Mouse (Mus musculus): ENCODE measurements around the gene Glipr1. TPM values are rescaled to one million over a fixed set of nuclear protein-coding genes. Genes with fewer than 3 reads are reported as not detected.

Gene Glipr1
- 0.71 and 1.9 TPM in 2 replicates for polyA plus RNA-seq (2015; fragmentation: Nextera tagmentation; extraction: Ambion mirVana)

DNA sequence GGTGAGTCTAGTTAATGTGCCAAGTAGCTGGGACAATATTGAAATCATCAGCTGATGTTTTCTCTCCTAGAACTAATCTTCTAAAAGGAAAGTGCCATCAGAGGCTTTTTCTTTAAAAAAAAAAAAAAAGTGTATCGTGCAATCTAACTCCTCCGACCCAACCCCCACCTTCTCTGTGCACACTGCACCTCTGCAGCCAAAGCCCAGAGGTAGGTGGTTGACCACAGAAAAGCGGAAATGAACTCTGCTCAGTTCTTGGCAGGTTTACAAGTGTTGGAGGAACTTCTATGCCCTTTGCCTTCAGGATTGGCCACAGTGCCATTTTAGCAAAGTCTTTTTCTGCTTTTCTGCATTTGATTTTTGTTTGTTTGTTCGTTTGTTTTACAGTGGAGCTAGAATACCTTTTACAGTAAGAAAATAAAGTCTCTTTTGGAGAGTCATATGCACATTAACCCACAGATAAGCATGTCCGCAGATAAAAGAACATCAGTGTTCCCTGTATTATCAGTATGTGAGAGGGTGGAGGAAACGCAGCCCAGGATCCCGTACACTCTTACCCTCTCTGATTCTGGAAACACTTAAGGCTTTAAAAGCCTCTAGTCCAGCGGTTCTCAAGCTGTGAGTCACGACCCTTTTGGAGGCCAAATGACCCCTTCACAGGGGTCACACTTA, at the start of gene Glipr1:
Gene Glipr1, minus strand, starts transcription at position 88 of the 672 bp plus-strand sequence.

DNA sequence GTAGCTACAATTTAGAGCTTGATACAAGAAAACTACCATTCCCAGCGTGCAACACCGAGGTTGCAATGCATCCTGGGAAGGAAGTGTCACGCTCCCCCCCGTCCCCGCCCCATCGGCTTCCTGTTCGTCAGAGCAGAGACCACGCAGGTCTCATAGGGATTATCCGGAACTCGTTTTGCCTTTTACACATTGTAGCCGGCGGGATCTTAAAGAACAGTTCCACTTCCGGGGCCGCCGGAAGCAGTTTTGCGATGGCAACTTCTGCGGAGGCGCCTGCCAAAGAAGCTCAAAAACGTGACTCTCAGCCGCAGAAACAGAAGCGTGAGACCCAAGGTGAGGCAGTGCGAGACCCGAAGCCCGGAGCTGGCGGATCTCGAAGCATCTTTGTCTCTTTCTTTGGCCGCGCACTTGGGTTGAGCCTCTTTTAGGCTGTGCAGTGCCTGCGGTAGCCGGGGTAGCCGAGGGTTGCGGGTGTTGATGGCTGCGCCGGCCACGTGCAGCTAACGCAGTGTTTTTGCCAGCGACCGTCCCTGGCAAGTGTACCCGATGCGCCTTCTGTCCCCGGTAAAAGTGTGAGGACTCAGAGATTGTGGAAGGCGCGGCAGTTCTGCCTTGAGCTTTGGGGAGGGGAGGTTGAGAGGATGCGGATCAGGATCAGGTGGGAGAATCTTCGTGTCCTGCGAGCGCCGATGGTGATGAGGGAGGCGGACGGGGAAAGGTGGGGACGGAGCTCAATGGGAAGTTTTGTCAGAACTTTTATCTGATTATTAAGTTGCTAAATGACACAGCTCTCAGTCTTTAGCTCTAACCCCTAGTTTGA, 29.7 kb downstream of the Glipr1 start, which contains the start of gene Krr1:
Gene Krr1, plus strand, starts transcription at position 123 of the 820 bp plus-strand sequence.

Other genes with a start within 250 kb of the Glipr1 start
- 16.5 and 18.2 TPM in 2 replicates for gene Krr1, start 30.0 kb downstream of the Glipr1 start, polyA plus RNA-seq (2015; fragmentation: Nextera tagmentation; extraction: Ambion mirVana)
- not detected in 2 replicates for gene Glipr1l1, start 57.6 kb upstream of the Glipr1 start, polyA plus RNA-seq (2015; fragmentation: Nextera tagmentation; extraction: Ambion mirVana)
- gene Glipr1l2, start 80.7 kb upstream of the Glipr1 start, polyA plus RNA-seq (2015; fragmentation: Nextera tagmentation; extraction: Ambion mirVana): not detected in 2 replicates
- not detected in 2 replicates for gene Glipr1l3, start 157.7 kb upstream of the Glipr1 start, polyA plus RNA-seq (2015; fragmentation: Nextera tagmentation; extraction: Ambion mirVana)
- gene Caps2, start 161.0 kb upstream of the Glipr1 start, polyA plus RNA-seq (2015; fragmentation: Nextera tagmentation; extraction: Ambion mirVana): not detected in 2 replicates

Data from skeletal muscle tissue, postnatal 0 days (tissue).